Mouse (Mus musculus): ENCODE measurements around the gene Mgat3. TPM values are rescaled to one million over a fixed set of nuclear protein-coding genes. Genes with fewer than 3 reads are reported as not detected.
A peak's percentile ranks its signal among the peaks of the same experiment; 100 is the strongest.

The Mgat3 gene
- polyA plus RNA-seq, 1 experiment from 2014 or later: 2.7 TPM

GRCm38 (mm10) chr15:80174598-80174875, 1.0 kb downstream of the Mgat3 start:
- peaks cover 3% of the 10 kb centered on the region for H3K4me1 ChIP-seq (replicated peaks; ENCODE audit: control insufficient read depth, insufficient read depth, low read length)
- no peak overlapping the region for H3K27ac ChIP-seq (ENCODE audit: low read depth, low read length)
- peaks cover 63% of the 10 kb centered on the region for H3K27me3 ChIP-seq (replicated peaks; ENCODE audit: control insufficient read depth, insufficient read depth, low read length)
- peak overlapping the region; percentile 70 for H3K4me3 ChIP-seq (ENCODE audit: low read depth, low read length)
- no peaks in the 10 kb centered on the region for H3K9me3 ChIP-seq (ENCODE audit: control insufficient read depth, low read length)
- peak overlapping the region; percentile 71 for H3K4me2 ChIP-seq
- ATAC-seq (replicated peaks; ENCODE audit: low FRiP score) (no peak), DNase-seq (ENCODE audit: low spot score) (no peak)
- no peaks in the 10 kb centered on the region for H3K36me3 ChIP-seq (ENCODE audit: control insufficient read depth, insufficient read depth, low read length)
- WGBS: 14% methylated on average over 5 of the region's 5 CpGs
- H3K9ac ChIP-seq (ENCODE audit: low read depth, low read length): peak overlapping the region; percentile 68; the same call in 1 of the 2 replicates

- Histone ChIP-seq H3K27ac (ENCODE audit: low read depth, low read length) (no peak overlapping the region), H3K9ac (ENCODE audit: low read depth, low read length) (no peak overlapping the region), H3K9me3 (ENCODE audit: control insufficient read depth, low read length) (no peaks in the 10 kb centered on the region), H3K27me3 (replicated peaks; ENCODE audit: control insufficient read depth, insufficient read depth, low read length) (peaks cover 62% of the 10 kb centered on the region), H3K4me2 (no peak overlapping the region), H3K36me3 (ENCODE audit: control insufficient read depth, insufficient read depth, low read length) (no peaks in the 10 kb centered on the region), H3K4me1 (replicated peaks; ENCODE audit: control insufficient read depth, insufficient read depth, low read length) (peaks cover 3% of the 10 kb centered on the region), H3K4me3 (ENCODE audit: low read depth, low read length) (no peak overlapping the region)
- no peak for ATAC-seq (replicated peaks; ENCODE audit: low FRiP score)
- no peak for DNase-seq (ENCODE audit: low spot score)
- 71% methylated on average over 9 of the region's 9 CpGs for WGBS
Observed at GRCm38 (mm10) chr15:80175316-80175715, 1.8 kb downstream of the Mgat3 start.

GRCm38 (mm10) chr15:80175756-80176155, 2.2 kb downstream of the Mgat3 start:
- DNase-seq (ENCODE audit: low spot score) (no peak), ATAC-seq (replicated peaks; ENCODE audit: low FRiP score) (no peak)
- Histone ChIP-seq H3K9ac (ENCODE audit: low read depth, low read length) (no peak overlapping the region), H3K9me3 (ENCODE audit: control insufficient read depth, low read length) (no peaks in the 10 kb centered on the region), H3K4me2 (no peak overlapping the region), H3K4me3 (ENCODE audit: low read depth, low read length) (no peak overlapping the region), H3K4me1 (replicated peaks; ENCODE audit: control insufficient read depth, insufficient read depth, low read length) (peaks cover 3% of the 10 kb centered on the region), H3K27me3 (replicated peaks; ENCODE audit: control insufficient read depth, insufficient read depth, low read length) (peaks cover 58% of the 10 kb centered on the region), H3K36me3 (ENCODE audit: control insufficient read depth, insufficient read depth, low read length) (no peaks in the 10 kb centered on the region), H3K27ac (ENCODE audit: low read depth, low read length) (no peak overlapping the region)
- WGBS: 65% methylated on average over 6 of the region's 6 CpGs

GRCm38 (mm10) chr15:80181561-80181960, 8.0 kb downstream of the Mgat3 start:
- Histone ChIP-seq H3K9me3 (ENCODE audit: control insufficient read depth, low read length) (no peaks in the 10 kb centered on the region), H3K27ac (ENCODE audit: low read depth, low read length) (no peak overlapping the region), H3K9ac (ENCODE audit: low read depth, low read length) (no peak overlapping the region), H3K36me3 (ENCODE audit: control insufficient read depth, insufficient read depth, low read length) (no peaks in the 10 kb centered on the region), H3K27me3 (replicated peaks; ENCODE audit: control insufficient read depth, insufficient read depth, low read length) (peaks cover 3% of the 10 kb centered on the region; the same call in 1 of the 2 replicates), H3K4me1 (replicated peaks; ENCODE audit: control insufficient read depth, insufficient read depth, low read length) (peaks cover 6% of the 10 kb centered on the region; the same call in 1 of the 2 replicates), H3K4me3 (ENCODE audit: low read depth, low read length) (no peak overlapping the region), H3K4me2 (no peak overlapping the region)
- ATAC-seq (replicated peaks; ENCODE audit: low FRiP score) (no peak), DNase-seq (ENCODE audit: low spot score) (no peak)
- 86% methylated on average over 7 of the region's 7 CpGs for WGBS

GRCm38 (mm10) chr15:80182072-80182700, 8.7 kb downstream of the Mgat3 start:
- no peaks in the 10 kb centered on the region for H3K9me3 ChIP-seq (ENCODE audit: control insufficient read depth, low read length)
- H3K27me3 ChIP-seq (replicated peaks; ENCODE audit: control insufficient read depth, insufficient read depth, low read length): 0 out of 2 replicates have a peak, but pooled peaks cover 3% of the 10 kb centered on the region
- H3K36me3 ChIP-seq (ENCODE audit: control insufficient read depth, insufficient read depth, low read length): no peaks in the 10 kb centered on the region
- H3K27ac ChIP-seq (ENCODE audit: low read depth, low read length): no peak overlapping the region
- H3K4me1 ChIP-seq (replicated peaks; ENCODE audit: control insufficient read depth, insufficient read depth, low read length): peaks cover 6% of the 10 kb centered on the region; the same call in 1 of the 2 replicates
- ATAC-seq (replicated peaks; ENCODE audit: low FRiP score): peak; percentile 92
- no peak for DNase-seq (ENCODE audit: low spot score)
- 66% methylated on average over 4 of the region's 4 CpGs for WGBS
- no peak overlapping the region for H3K4me2 ChIP-seq
- no peak overlapping the region for H3K9ac ChIP-seq (ENCODE audit: low read depth, low read length)
- no peak overlapping the region for H3K4me3 ChIP-seq (ENCODE audit: low read depth, low read length)

- Histone ChIP-seq H3K27ac (ENCODE audit: low read depth, low read length) (no peak overlapping the region), H3K9ac (ENCODE audit: low read depth, low read length) (no peak overlapping the region), H3K27me3 (replicated peaks; ENCODE audit: control insufficient read depth, insufficient read depth, low read length) (no peaks in the 10 kb centered on the region; the same call in none of the 2 replicates), H3K4me3 (ENCODE audit: low read depth, low read length) (no peak overlapping the region), H3K9me3 (ENCODE audit: control insufficient read depth, low read length) (no peaks in the 10 kb centered on the region), H3K4me1 (replicated peaks; ENCODE audit: control insufficient read depth, insufficient read depth, low read length) (peaks cover 5% of the 10 kb centered on the region), H3K4me2 (no peak overlapping the region), H3K36me3 (ENCODE audit: control insufficient read depth, insufficient read depth, low read length) (no peaks in the 10 kb centered on the region)
- 73% methylated on average over 5 of the region's 5 CpGs for WGBS
- ATAC-seq (replicated peaks; ENCODE audit: low FRiP score): no peak
- DNase-seq (ENCODE audit: low spot score): no peak
Observed at GRCm38 (mm10) chr15:80188927-80189326, 15.4 kb downstream of the Mgat3 start.

GRCm38 (mm10) chr15:80190075-80190474, 16.6 kb downstream of the Mgat3 start:
- 72% methylated on average over 4 of the region's 4 CpGs for WGBS
- H3K36me3 ChIP-seq (ENCODE audit: control insufficient read depth, insufficient read depth, low read length): no peaks in the 10 kb centered on the region
- no peak overlapping the region for H3K4me3 ChIP-seq (ENCODE audit: low read depth, low read length)
- no peaks in the 10 kb centered on the region for H3K9me3 ChIP-seq (ENCODE audit: control insufficient read depth, low read length)
- H3K4me2 ChIP-seq: no peak overlapping the region
- no peak overlapping the region for H3K9ac ChIP-seq (ENCODE audit: low read depth, low read length)
- H3K27ac ChIP-seq (ENCODE audit: low read depth, low read length): no peak overlapping the region
- ATAC-seq (replicated peaks; ENCODE audit: low FRiP score): no peak
- no peak for DNase-seq (ENCODE audit: low spot score)
- H3K4me1 ChIP-seq (replicated peaks; ENCODE audit: control insufficient read depth, insufficient read depth, low read length): peaks cover 5% of the 10 kb centered on the region
- H3K27me3 ChIP-seq (replicated peaks; ENCODE audit: control insufficient read depth, insufficient read depth, low read length): no peaks in the 10 kb centered on the region; the same call in none of the 2 replicates

- no peak overlapping the region for H3K4me3 ChIP-seq (ENCODE audit: low read depth, low read length)
Observed at GRCm38 (mm10) chr15:80191585-80192245, 18.2 kb downstream of the Mgat3 start.

GRCm38 (mm10) chr15:80192246-80192585, 18.7 kb downstream of the Mgat3 start:
- no peaks in the 10 kb centered on the region for H3K36me3 ChIP-seq (ENCODE audit: control insufficient read depth, insufficient read depth, low read length)
- H3K4me3 ChIP-seq (ENCODE audit: low read depth, low read length): no peak overlapping the region
- DNase-seq (ENCODE audit: low spot score) (no peak), ATAC-seq (replicated peaks; ENCODE audit: low FRiP score) (no peak)
- WGBS: 78% methylated on average over 5 of the region's 6 CpGs
- no peak overlapping the region for H3K9ac ChIP-seq (ENCODE audit: low read depth, low read length)
- peaks cover 5% of the 10 kb centered on the region for H3K4me1 ChIP-seq (replicated peaks; ENCODE audit: control insufficient read depth, insufficient read depth, low read length)
- no peaks in the 10 kb centered on the region for H3K9me3 ChIP-seq (ENCODE audit: control insufficient read depth, low read length)
- no peak overlapping the region; the same call in 1 of the 2 replicates for H3K27ac ChIP-seq (ENCODE audit: low read depth, low read length)
- no peak overlapping the region for H3K4me2 ChIP-seq
- no peaks in the 10 kb centered on the region; the same call in none of the 2 replicates for H3K27me3 ChIP-seq (replicated peaks; ENCODE audit: control insufficient read depth, insufficient read depth, low read length)

More at GRCm38 (mm10) chr15:80191585-80192245, 18.2 kb downstream of the Mgat3 start:
- Histone ChIP-seq H3K4me2 (peak overlapping the region; percentile 4; the same call in 1 of the 2 replicates), H3K4me1 (replicated peaks; ENCODE audit: control insufficient read depth, insufficient read depth, low read length) (peaks cover 5% of the 10 kb centered on the region), H3K27ac (ENCODE audit: low read depth, low read length) (peak overlapping the region; percentile 32; the same call in 1 of the 2 replicates), H3K9me3 (ENCODE audit: control insufficient read depth, low read length) (no peaks in the 10 kb centered on the region), H3K36me3 (ENCODE audit: control insufficient read depth, insufficient read depth, low read length) (no peaks in the 10 kb centered on the region), H3K27me3 (replicated peaks; ENCODE audit: control insufficient read depth, insufficient read depth, low read length) (no peaks in the 10 kb centered on the region; the same call in none of the 2 replicates), H3K9ac (ENCODE audit: low read depth, low read length) (no peak overlapping the region)
- DNase-seq (ENCODE audit: low spot score): no peak
- WGBS: 58% methylated on average over 8 of the region's 8 CpGs
- ATAC-seq (replicated peaks; ENCODE audit: low FRiP score): no peak

Measured in liver, embryonic 11.5 days (tissue).